Mouse (Mus musculus) frontal cortex, postnatal 25 days (tissue): ENCODE data around the gene Flnb.
A peak's percentile ranks its signal among the peaks of the same experiment; 100 is the strongest.

Source experiments
- DNase-seq, 2 experiments: peaks; one replicate each; pipeline ENCODE4 v3.0.0; 2022; ENCODE audit warnings: low spot score in 2 of 2

Gene Flnb

DNA sequence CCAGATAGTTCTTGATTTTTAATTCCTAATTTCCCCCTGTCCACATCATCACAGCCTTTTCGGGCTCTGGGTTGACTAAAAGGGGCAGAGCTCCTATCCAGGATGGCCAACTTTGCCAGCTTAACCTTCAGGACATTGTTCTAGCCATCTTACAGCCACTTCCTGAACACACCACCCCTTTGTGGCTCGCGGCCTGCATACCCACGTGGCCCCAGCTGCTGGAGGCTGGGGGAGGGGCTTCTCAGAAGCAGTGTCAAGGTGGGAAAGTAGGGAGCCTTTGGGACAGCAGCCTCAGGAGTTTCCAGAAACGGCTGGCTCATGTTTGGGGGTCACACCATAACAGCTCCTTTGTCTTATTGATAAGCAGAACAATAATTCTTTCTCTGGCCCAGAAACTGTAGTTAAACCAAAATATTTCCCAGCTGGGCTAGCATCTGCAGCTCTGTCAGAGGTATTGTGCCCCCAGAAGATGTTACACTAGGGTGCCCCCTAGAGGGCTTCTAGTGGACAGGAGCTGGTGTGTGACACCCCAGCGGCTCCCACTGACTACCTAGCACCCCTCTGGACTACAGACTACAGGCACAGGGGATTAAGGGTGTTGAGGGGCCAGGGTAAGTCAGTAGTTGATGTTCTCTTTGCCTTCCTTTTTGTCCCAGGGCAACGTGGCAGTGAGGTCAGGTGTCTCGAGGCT, 126.7 kb downstream of the Flnb start:
- DNase-seq, result no peak

DNA sequence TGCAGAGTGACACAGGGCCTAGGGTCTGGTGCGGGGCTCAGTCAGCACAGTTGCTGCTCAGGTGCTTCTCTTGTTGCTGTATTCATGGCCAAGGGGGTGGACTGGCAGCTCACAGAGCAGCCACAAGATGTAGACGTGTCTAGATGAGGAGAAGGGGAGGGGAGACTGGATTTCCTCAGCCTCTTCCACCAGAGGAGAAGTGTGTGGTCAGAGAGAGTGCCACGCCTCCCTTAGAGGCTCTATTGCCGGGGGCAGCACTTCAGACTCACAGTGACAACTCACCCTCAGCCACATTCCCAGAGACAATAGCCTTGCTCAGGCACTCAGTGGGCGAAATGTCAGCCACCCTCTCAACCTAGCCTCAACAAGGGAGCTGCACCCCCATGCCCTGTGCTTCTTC, 127.5 kb downstream of the Flnb start:
- DNase-seq, result no peak

DNA sequence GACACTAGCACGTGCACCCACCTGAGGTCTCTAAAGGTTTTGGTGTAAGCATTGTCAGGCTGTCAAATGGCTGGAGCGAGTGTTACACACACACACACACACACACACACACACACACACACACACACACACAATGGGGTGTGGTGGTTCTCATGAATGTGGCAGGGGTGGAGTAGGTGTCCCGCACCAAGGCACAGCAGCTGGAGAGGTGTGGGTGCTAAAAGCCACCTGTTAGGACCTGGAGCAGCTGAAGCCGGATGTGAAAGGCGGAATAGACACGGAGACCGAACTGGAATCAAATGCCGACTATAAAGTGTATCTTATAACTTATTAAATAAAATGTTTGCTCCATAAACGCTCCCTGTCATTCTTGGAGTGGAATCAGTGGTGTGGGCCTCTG, 133.5 kb downstream of the Flnb start:
- no peak for DNase-seq

GRCm38 (mm10) chr14:7952610-7953254, 135.0 kb downstream of the Flnb start:
- no peak for DNase-seq

- DNase-seq, result no peak
These were observed 136.3 kb downstream of the Flnb start for GRCm38 (mm10) chr14:7954071-7954471.

DNA sequence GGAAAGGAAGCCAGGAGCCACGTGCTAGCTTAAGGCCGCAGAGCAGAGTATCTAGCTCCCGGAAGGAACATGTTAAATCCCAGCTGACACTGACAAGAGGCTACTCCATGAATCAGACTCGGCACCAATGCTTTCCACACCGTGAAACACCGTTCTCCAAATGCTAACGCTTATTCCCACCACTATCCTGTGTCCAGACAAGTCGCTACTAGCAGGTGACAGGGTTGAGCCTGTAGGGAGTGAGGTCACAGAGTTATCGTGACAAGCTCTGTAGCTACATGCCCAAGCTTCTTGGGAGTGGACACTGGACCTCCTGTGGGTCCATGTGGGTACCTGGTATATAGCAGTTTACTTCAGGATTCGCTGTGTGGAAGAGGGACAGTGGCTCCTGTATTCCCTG, 138.7 kb downstream of the Flnb start:
- DNase-seq, result no peak

- no peak for DNase-seq
These were observed 139.3 kb downstream of the Flnb start, which contains the start of gene Gm45521 for GRCm38 (mm10) chr14:7957049-7957448. TSS of gene Gm45521 (plus strand) at chr14:7957288.

GRCm38 (mm10) chr14:7960616-7961015, 142.9 kb downstream of the Flnb start:
- DNase-seq, result peak; percentile 30 to 33

- no peak for DNase-seq
These were observed 144.0 kb downstream of the Flnb start for GRCm38 (mm10) chr14:7961714-7962113.

GRCm38 (mm10) chr14:7962626-7963025, 144.9 kb downstream of the Flnb start:
- DNase-seq, result no peak

GRCm38 (mm10) chr14:7963160-7963559, 145.4 kb downstream of the Flnb start:
- DNase-seq, result no peak

GRCm38 (mm10) chr14:7964219-7964889, 146.6 kb downstream of the Flnb start:
- DNase-seq, result peak; percentile 27 to 64

GRCm38 (mm10) chr14:7971889-7972493, 154.2 kb downstream of the Flnb start:
- DNase-seq, result no peak

DNA sequence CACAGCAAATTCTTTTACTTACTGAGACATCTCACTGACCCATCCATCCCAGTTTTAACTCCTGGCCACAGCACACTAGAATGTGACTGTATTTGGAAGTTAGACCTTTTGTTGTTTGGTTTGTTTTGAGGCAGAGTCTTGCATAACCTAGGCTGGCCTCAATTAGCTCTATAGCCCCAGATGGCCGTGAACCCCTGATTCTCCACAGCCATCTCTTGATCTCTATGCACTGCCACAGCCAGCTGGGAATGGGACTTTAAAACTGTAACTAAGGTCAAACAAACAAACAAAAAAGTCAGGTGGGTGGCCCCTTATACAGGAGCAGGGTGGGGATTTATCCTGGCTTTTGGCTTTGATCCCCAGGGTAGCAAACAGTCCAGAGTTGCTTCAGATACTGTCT, 156.9 kb downstream of the Flnb start:
- no peak for DNase-seq

GRCm38 (mm10) chr14:7975177-7975576, 157.4 kb downstream of the Flnb start:
- DNase-seq, result no peak

- no peak for DNase-seq
These were observed 159.7 kb downstream of the Flnb start for GRCm38 (mm10) chr14:7977471-7977870.

GRCm38 (mm10) chr14:7978183-7978582, 160.4 kb downstream of the Flnb start:
- no peak for DNase-seq

DNA sequence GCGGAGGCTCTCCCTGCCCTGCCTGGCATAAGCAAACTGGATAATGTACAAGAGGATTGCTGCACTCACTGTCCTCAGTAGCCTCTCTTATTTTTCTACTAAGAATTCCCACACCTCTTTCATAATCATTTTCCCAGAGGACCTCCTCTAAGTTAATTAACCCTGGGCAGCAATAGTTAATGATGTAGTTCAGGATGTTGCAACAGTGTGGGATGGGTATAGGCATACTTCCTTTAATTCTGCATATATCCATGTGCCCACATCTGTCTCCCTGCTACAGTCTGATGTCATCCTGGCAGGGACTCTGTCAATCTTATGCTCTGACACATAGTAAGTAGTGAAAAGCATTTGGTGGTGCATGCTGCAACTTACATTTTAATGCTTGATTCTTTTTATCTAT, 163.5 kb downstream of the Flnb start:
- DNase-seq, result no peak

DNA sequence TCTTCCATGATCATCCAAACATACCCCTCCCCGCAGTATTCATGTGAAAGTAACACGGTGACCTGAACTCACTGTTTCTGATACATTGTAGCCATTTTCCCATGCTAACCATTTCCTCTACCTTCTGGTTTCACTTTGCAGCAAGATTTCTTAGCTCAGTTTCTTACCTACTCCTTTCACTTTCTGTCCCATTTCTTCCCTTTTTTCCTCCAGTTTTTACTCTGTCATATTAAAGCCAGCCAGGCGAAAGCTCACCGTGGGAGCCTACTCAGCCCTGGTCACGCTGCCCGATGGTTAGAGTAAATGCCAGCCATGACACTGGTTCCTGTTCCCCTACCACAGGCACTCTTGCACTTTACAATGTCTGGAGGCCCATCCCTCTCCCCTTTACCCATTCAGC, 169.2 kb downstream of the Flnb start:
- DNase-seq, result no peak

DNA sequence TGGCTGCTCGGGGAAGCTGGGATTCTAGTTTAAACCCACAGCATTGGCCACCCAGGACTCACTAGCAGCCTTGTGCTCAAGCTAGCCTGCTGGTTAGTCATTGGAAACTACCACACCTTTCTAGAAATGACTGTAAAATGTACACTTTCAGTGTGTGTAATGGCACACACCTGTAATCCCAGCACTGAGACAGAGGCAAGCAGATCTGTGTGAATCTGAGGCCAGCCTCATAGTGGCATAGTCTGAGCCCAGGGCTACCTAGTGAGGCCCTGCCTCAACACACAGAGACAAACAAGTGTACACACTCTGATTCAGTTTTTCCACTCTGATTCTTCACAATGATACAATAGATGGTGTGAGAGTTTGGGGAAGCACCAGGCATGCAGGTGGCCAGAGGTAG, 171.6 kb downstream of the Flnb start:
- no peak for DNase-seq

- no peak for DNase-seq
These were observed 172.2 kb downstream of the Flnb start for GRCm38 (mm10) chr14:7989961-7990360.

GRCm38 (mm10) chr14:7991108-7991776, 173.5 kb downstream of the Flnb start:
- no peak for DNase-seq
